Mouse (Mus musculus): ENCODE results near the gene Arfip1. TPM values are rescaled to one million over a fixed set of nuclear protein-coding genes. Genes with fewer than 3 reads are reported as not detected.
A peak's percentile ranks its signal among the peaks of the same experiment; 100 is the strongest.

The Arfip1 gene
- polyA plus RNA-seq, 1 experiment: 17.6 TPM

- DNase-seq (ENCODE audit: extremely low spot score in 1 of 2, low spot score in 1 of 2): no peak
Observed at GRCm38 (mm10) chr3:84497718-84498117, 84.7 kb downstream of the Arfip1 start.

GRCm38 (mm10) chr3:84492657-84493056 lies 89.8 kb downstream of the Arfip1 start:
- no peak for DNase-seq (ENCODE audit: extremely low spot score in 1 of 2, low spot score in 1 of 2)

GRCm38 (mm10) chr3:84492148-84492547 lies 90.3 kb downstream of the Arfip1 start:
- DNase-seq (ENCODE audit: extremely low spot score in 1 of 2, low spot score in 1 of 2): no peak

GRCm38 (mm10) chr3:84488716-84489115 lies 93.7 kb downstream of the Arfip1 start:
- DNase-seq (ENCODE audit: extremely low spot score in 1 of 2, low spot score in 1 of 2): peak in 1 of 2 experiments; percentile 42

- no peak for DNase-seq (ENCODE audit: extremely low spot score in 1 of 2, low spot score in 1 of 2)
Observed at GRCm38 (mm10) chr3:84484891-84485290, 97.5 kb downstream of the Arfip1 start.

- no peak for DNase-seq (ENCODE audit: extremely low spot score in 1 of 2, low spot score in 1 of 2)
Observed at GRCm38 (mm10) chr3:84484333-84484732, 98.1 kb downstream of the Arfip1 start.

- no peak for DNase-seq (ENCODE audit: extremely low spot score in 1 of 2, low spot score in 1 of 2)
Observed at GRCm38 (mm10) chr3:84482121-84482520, 100.3 kb downstream of the Arfip1 start.

- DNase-seq (ENCODE audit: extremely low spot score in 1 of 2, low spot score in 1 of 2): peak in 1 of 2 experiments; percentile 46
Observed at GRCm38 (mm10) chr3:84481104-84481503, 101.3 kb downstream of the Arfip1 start.

GRCm38 (mm10) chr3:84480006-84480897 lies 102.2 kb downstream of the Arfip1 start, which contains the start of gene Fhdc1:
Fhdc1 (minus strand) TSS chr3:84480429.
- DNase-seq (ENCODE audit: extremely low spot score in 1 of 2, low spot score in 1 of 2): peak in 1 of 2 experiments; percentile 31

GRCm38 (mm10) chr3:84479293-84480005 lies 103.0 kb downstream of the Arfip1 start:
- DNase-seq (ENCODE audit: extremely low spot score in 1 of 2, low spot score in 1 of 2): no peak

- DNase-seq (ENCODE audit: extremely low spot score in 1 of 2, low spot score in 1 of 2): no peak
Observed at GRCm38 (mm10) chr3:84478896-84479292, 103.5 kb downstream of the Arfip1 start.

- no peak for DNase-seq (ENCODE audit: extremely low spot score in 1 of 2, low spot score in 1 of 2)
Observed at GRCm38 (mm10) chr3:84478195-84478594, 104.2 kb downstream of the Arfip1 start.

GRCm38 (mm10) chr3:84477498-84477897 lies 104.9 kb downstream of the Arfip1 start:
- no peak for DNase-seq (ENCODE audit: extremely low spot score in 1 of 2, low spot score in 1 of 2)

GRCm38 (mm10) chr3:84474981-84475775 lies 107.2 kb downstream of the Arfip1 start:
- DNase-seq (ENCODE audit: extremely low spot score in 1 of 2, low spot score in 1 of 2): no peak

- no peak for DNase-seq (ENCODE audit: extremely low spot score in 1 of 2, low spot score in 1 of 2)
Observed at GRCm38 (mm10) chr3:84474398-84474797, 108.0 kb downstream of the Arfip1 start.

GRCm38 (mm10) chr3:84472955-84473354 lies 109.5 kb downstream of the Arfip1 start:
- DNase-seq (ENCODE audit: extremely low spot score in 1 of 2, low spot score in 1 of 2): no peak

- no peak for DNase-seq (ENCODE audit: extremely low spot score in 1 of 2, low spot score in 1 of 2)
Observed at GRCm38 (mm10) chr3:84472527-84472926, 109.9 kb downstream of the Arfip1 start.

GRCm38 (mm10) chr3:84471146-84471545 lies 111.3 kb downstream of the Arfip1 start:
- DNase-seq (ENCODE audit: extremely low spot score in 1 of 2, low spot score in 1 of 2): no peak

GRCm38 (mm10) chr3:84468111-84468453 lies 114.3 kb downstream of the Arfip1 start:
- DNase-seq (ENCODE audit: extremely low spot score in 1 of 2, low spot score in 1 of 2): no peak

GRCm38 (mm10) chr3:84467419-84468110 lies 114.9 kb downstream of the Arfip1 start:
- DNase-seq (ENCODE audit: extremely low spot score in 1 of 2, low spot score in 1 of 2): no peak

Data from frontal cortex, adult 2 months (tissue).